Mouse (Mus musculus) liver, embryonic 11.5 days (tissue): ENCODE data around the gene Scaf1. TPM values are rescaled to one million over a fixed set of nuclear protein-coding genes. Genes with fewer than 3 reads are reported as not detected.

Experiments
- ATAC-seq: fragments of 200-750 bp; cut with Nextera tagmentation; replicated peaks from 2 replicates; pipeline ENCODE4 v1.8.0; 2017; ENCODE audit warnings: moderate number of reproducible peaks, mild to moderate bottlenecking, moderate TSS enrichment, moderate library complexity; ENCODE audit not compliant: low FRiP score
- DNase-seq: peaks from one replicate; pipeline ENCODE4 v3.0.0-alpha.2; 2017; ENCODE audit warnings: low spot score
- H3K27ac ChIP-seq: fragments of 300-500 bp; sonication (generic); 2 replicates; pipeline ENCODE4 v1.5.1; 2014; ENCODE audit warnings: mild to moderate bottlenecking, low read depth, low read length, control low read depth
- H3K27me3 ChIP-seq: fragments of 300-500 bp; sonication (generic); replicated peaks from 2 replicates; pipeline ENCODE4 v1.6.1; 2014; ENCODE audit warnings: low read length, mixed read lengths; ENCODE audit not compliant: control insufficient read depth, insufficient read depth
- H3K36me3 ChIP-seq: fragments of 300-500 bp; sonication (generic); 2 replicates; pipeline ENCODE4 v1.6.1; 2014; ENCODE audit warnings: mild to moderate bottlenecking, low read length, moderate library complexity, mixed read lengths; ENCODE audit not compliant: control insufficient read depth, insufficient read depth
- H3K4me1 ChIP-seq: fragments of 300-500 bp; sonication (generic); replicated peaks from 2 replicates; pipeline ENCODE4 v1.6.1; 2014; ENCODE audit warnings: low read length, mixed read lengths; ENCODE audit not compliant: control insufficient read depth, insufficient read depth
- H3K4me2 ChIP-seq: fragments of 300-500 bp; sonication (generic); 2 replicates; pipeline ENCODE4 v1.6.1; 2014; ENCODE audit warnings: mild to moderate bottlenecking, control low read depth, moderate library complexity
- H3K4me3 ChIP-seq: fragments of 300-500 bp; sonication (generic); 2 replicates; pipeline ENCODE4 v1.5.1; 2014; ENCODE audit warnings: low read depth, low read length, control low read depth
- H3K9ac ChIP-seq: fragments of 300-500 bp; sonication (generic); 2 replicates; pipeline ENCODE4 v1.6.1; 2014; ENCODE audit warnings: low read depth, low read length, control low read depth
- H3K9me3 ChIP-seq: fragments of 300-500 bp; sonication (generic); 2 replicates; pipeline ENCODE4 v1.6.1; 2016; ENCODE audit warnings: low read length, inconsistent platforms, mixed read lengths; ENCODE audit not compliant: control insufficient read depth
- WGBS: fragments of 180-500 bp; shearing (Covaris S2); extraction: QIAGEN DNeasy Blood & Tissue Kit; methylation state at CpG from one replicate; pipeline ENCODE4 v1.1.7; 2014; 5-methylcytosine and 5-hydroxymethylcytosine counted together
- polyA plus RNA-seq: library from polyadenylated mRNA; unstranded; fragments of >200 nt; fragmentation: Nextera tagmentation; extraction: Ambion mirVana; gene quantifications from 2 replicates; pipeline ENCODE4 v1.2.1, GENCODE M21; 2014

Scaf1 gene
- polyA plus RNA-seq, 1 experiment from 2014 or later = 40.1 TPM

GRCm38 (mm10) chr7:44986879-44987718, 29.1 kb downstream of the Scaf1 start:
- H3K27me3 ChIP-seq = no peaks in the 10 kb centered on the region
- peak overlapping the region; percentile 77 for H3K27ac ChIP-seq
- H3K9ac ChIP-seq = peak overlapping the region; percentile 74
- H3K4me3 ChIP-seq = peak overlapping the region; percentile 97
- under 1% methylated on average over 29 of the region's 29 CpGs for WGBS
- peaks cover 25% of the 10 kb centered on the region for H3K4me1 ChIP-seq
- peak overlapping the region; percentile 75 for H3K4me2 ChIP-seq
- no peak for DNase-seq
- H3K36me3 ChIP-seq = peaks cover 20% of the 10 kb centered on the region
- ATAC-seq = peak; percentile 18; the same call in 1 of the 2 replicates
- H3K9me3 ChIP-seq = no peaks in the 10 kb centered on the region

GRCm38 (mm10) chr7:44986192-44986878, 29.8 kb downstream of the Scaf1 start, which contains the start of gene Prmt1:
Gene Prmt1, minus strand, starts transcription at chr7:44986568.
- H3K27me3 ChIP-seq = no peaks in the 10 kb centered on the region
- H3K4me2 ChIP-seq = peak within 1 kb of the TSS; percentile 77
- peak within 1 kb of the TSS; percentile 97 for H3K4me3 ChIP-seq
- DNase-seq = peak; percentile 94
- H3K9ac ChIP-seq = peak within 1 kb of the TSS; percentile 99
- peak; percentile 94 for ATAC-seq
- no peaks in the 10 kb centered on the region for H3K9me3 ChIP-seq
- H3K4me1 ChIP-seq = peaks cover 25% of the 10 kb centered on the region
- peak within 1 kb of the TSS; percentile 95 for H3K27ac ChIP-seq
- H3K36me3 ChIP-seq = peaks cover 23% of the 10 kb centered on the region
- WGBS = 1% methylated on average over 42 of the region's 42 CpGs

- Histone ChIP-seq H3K4me2 (peak overlapping the region; percentile 77), H3K4me1 (peaks cover 25% of the 10 kb centered on the region), H3K27ac (peak overlapping the region; percentile 95), H3K4me3 (peak overlapping the region; percentile 97), H3K36me3 (peaks cover 24% of the 10 kb centered on the region), H3K9me3 (no peaks in the 10 kb centered on the region), H3K27me3 (no peaks in the 10 kb centered on the region), H3K9ac (peak overlapping the region; percentile 99)
- DNase-seq (peak; percentile 81), ATAC-seq (0 out of 2 replicates have a peak, but pooled peaks have one; percentile 11)
- under 1% methylated on average over 44 of the region's 45 CpGs for WGBS
Measured at GRCm38 (mm10) chr7:44985595-44986191, 30.5 kb downstream of the Scaf1 start.

- no peak for DNase-seq
- no peak for ATAC-seq
- Histone ChIP-seq H3K4me3 (peak overlapping the region; percentile 97), H3K9ac (peak overlapping the region; percentile 99), H3K36me3 (peaks cover 28% of the 10 kb centered on the region), H3K4me2 (peak overlapping the region; percentile 77), H3K9me3 (no peaks in the 10 kb centered on the region), H3K27me3 (no peaks in the 10 kb centered on the region), H3K27ac (no peak overlapping the region; the same call in 1 of the 2 replicates), H3K4me1 (peaks cover 25% of the 10 kb centered on the region)
- 43% methylated on average over 3 of the region's 3 CpGs for WGBS
Measured at GRCm38 (mm10) chr7:44984833-44985164, 31.4 kb downstream of the Scaf1 start.

- peak overlapping the region; percentile 36; the same call in 1 of the 2 replicates for H3K27ac ChIP-seq
- peaks cover 34% of the 10 kb centered on the region for H3K36me3 ChIP-seq
- no peaks in the 10 kb centered on the region for H3K27me3 ChIP-seq
- ATAC-seq (no peak), DNase-seq (no peak)
- WGBS = 81% methylated on average over 7 of the region's 7 CpGs
- H3K4me1 ChIP-seq = peaks cover 25% of the 10 kb centered on the region
- peak overlapping the region; percentile 97 for H3K4me3 ChIP-seq
- H3K9ac ChIP-seq = peak overlapping the region; percentile 42; the same call in 1 of the 2 replicates
- peak overlapping the region; percentile 77 for H3K4me2 ChIP-seq
- no peaks in the 10 kb centered on the region for H3K9me3 ChIP-seq
Measured at GRCm38 (mm10) chr7:44983944-44984832, 32.0 kb downstream of the Scaf1 start.

GRCm38 (mm10) chr7:44983085-44983484, 33.1 kb downstream of the Scaf1 start:
- Histone ChIP-seq H3K9me3 (no peaks in the 10 kb centered on the region), H3K4me1 (peaks cover 21% of the 10 kb centered on the region), H3K27me3 (no peaks in the 10 kb centered on the region), H3K4me2 (no peak overlapping the region; the same call in 1 of the 2 replicates), H3K27ac (no peak overlapping the region), H3K9ac (no peak overlapping the region), H3K36me3 (peaks cover 43% of the 10 kb centered on the region), H3K4me3 (no peak overlapping the region; the same call in 1 of the 2 replicates)
- peak; percentile 83 for DNase-seq
- no peak for ATAC-seq
- WGBS = 31% methylated on average over 6 of the region's 6 CpGs

GRCm38 (mm10) chr7:44981539-44981938, 34.6 kb downstream of the Scaf1 start:
- Histone ChIP-seq H3K4me3 (no peak overlapping the region), H3K36me3 (peaks cover 58% of the 10 kb centered on the region), H3K4me2 (no peak overlapping the region), H3K9me3 (no peaks in the 10 kb centered on the region), H3K27me3 (no peaks in the 10 kb centered on the region), H3K27ac (no peak overlapping the region), H3K9ac (no peak overlapping the region), H3K4me1 (peaks cover 17% of the 10 kb centered on the region)
- WGBS = 93% methylated on average over 8 of the region's 8 CpGs
- DNase-seq (no peak), ATAC-seq (no peak)

- DNase-seq (no peak), ATAC-seq (no peak)
- peaks cover 65% of the 10 kb centered on the region for H3K36me3 ChIP-seq
- no peak overlapping the region for H3K9ac ChIP-seq
- WGBS = 93% methylated on average over 3 of the region's 3 CpGs
- no peak overlapping the region for H3K4me3 ChIP-seq
- H3K4me1 ChIP-seq = peaks cover 20% of the 10 kb centered on the region
- H3K9me3 ChIP-seq = no peaks in the 10 kb centered on the region
- H3K4me2 ChIP-seq = no peak overlapping the region
- no peak overlapping the region for H3K27ac ChIP-seq
- H3K27me3 ChIP-seq = no peaks in the 10 kb centered on the region
Measured at GRCm38 (mm10) chr7:44978300-44978699, 37.9 kb downstream of the Scaf1 start.
